Mouse (Mus musculus): ENCODE results near the gene Klf11.
"Not testable (repeated sequence)": the region's sequence is repeated elsewhere in the genome, so short reads cannot be mapped to it uniquely, and the experiment has no call there.

The Klf11 gene

GRCm38 (mm10) chr12:24654065-24654862, 3.2 kb downstream of the Klf11 start:
- no peak for DNase-seq

GRCm38 (mm10) chr12:24656436-24656835, 5.4 kb downstream of the Klf11 start:
- no peak for DNase-seq

GRCm38 (mm10) chr12:24658998-24659397, 7.9 kb downstream of the Klf11 start:
- DNase-seq = peak; percentile 75

- DNase-seq = no peak
Measured at GRCm38 (mm10) chr12:24659923-24660322, 8.8 kb downstream of the Klf11 start.

GRCm38 (mm10) chr12:24661100-24661499, 10.0 kb downstream of the Klf11 start:
- peak; percentile 79 for DNase-seq

GRCm38 (mm10) chr12:24662131-24662530, 11.1 kb downstream of the Klf11 start:
- no peak for DNase-seq

GRCm38 (mm10) chr12:24680096-24680491, 29.0 kb downstream of the Klf11 start:
- DNase-seq = peak; percentile 60

GRCm38 (mm10) chr12:24680492-24681285, 29.6 kb downstream of the Klf11 start:
- no peak for DNase-seq

- DNase-seq = peak; percentile 88
Measured at GRCm38 (mm10) chr12:24681286-24682023, 30.4 kb downstream of the Klf11 start, which contains the start of gene Cys1. Gene Cys1, minus strand, starts transcription at chr12:24681813.

- peak; percentile 94 for DNase-seq
Measured at GRCm38 (mm10) chr12:24682563-24682962, 31.5 kb downstream of the Klf11 start.

- peak; percentile 79 for DNase-seq
Measured at GRCm38 (mm10) chr12:24683461-24683860, 32.4 kb downstream of the Klf11 start.

GRCm38 (mm10) chr12:24686038-24686695, 35.1 kb downstream of the Klf11 start:
- DNase-seq = peak; percentile 93

GRCm38 (mm10) chr12:24686696-24687346, 35.7 kb downstream of the Klf11 start:
- DNase-seq = peak; percentile 59

- peak; percentile 77 for DNase-seq
Measured at GRCm38 (mm10) chr12:24690351-24690750, 39.3 kb downstream of the Klf11 start.

GRCm38 (mm10) chr12:24696500-24697483, 45.7 kb downstream of the Klf11 start:
- peak; percentile 94 for DNase-seq

GRCm38 (mm10) chr12:24697484-24698204, 46.6 kb downstream of the Klf11 start:
- DNase-seq = peak; percentile 58

- DNase-seq = no peak
Measured at GRCm38 (mm10) chr12:24698514-24698913, 47.4 kb downstream of the Klf11 start.

- no peak for DNase-seq
Measured at GRCm38 (mm10) chr12:24699578-24699977, 48.5 kb downstream of the Klf11 start.

- DNase-seq = not testable (repeated sequence)
Measured at GRCm38 (mm10) chr12:24701621-24702020, 50.5 kb downstream of the Klf11 start.

GRCm38 (mm10) chr12:24703013-24703412, 51.9 kb downstream of the Klf11 start:
- no peak for DNase-seq
